Mouse (Mus musculus): Measurements from ENCODE around the gene Cnfn. TPM values are rescaled to one million over a fixed set of nuclear protein-coding genes. Genes with fewer than 3 reads are reported as not detected.
"Not testable (repeated sequence)": the region's sequence is repeated elsewhere in the genome, so short reads cannot be mapped to it uniquely, and the experiment has no call there.

Cnfn gene
- polyA plus RNA-seq, 1 experiment from 2014 or later: not detected

DNA sequence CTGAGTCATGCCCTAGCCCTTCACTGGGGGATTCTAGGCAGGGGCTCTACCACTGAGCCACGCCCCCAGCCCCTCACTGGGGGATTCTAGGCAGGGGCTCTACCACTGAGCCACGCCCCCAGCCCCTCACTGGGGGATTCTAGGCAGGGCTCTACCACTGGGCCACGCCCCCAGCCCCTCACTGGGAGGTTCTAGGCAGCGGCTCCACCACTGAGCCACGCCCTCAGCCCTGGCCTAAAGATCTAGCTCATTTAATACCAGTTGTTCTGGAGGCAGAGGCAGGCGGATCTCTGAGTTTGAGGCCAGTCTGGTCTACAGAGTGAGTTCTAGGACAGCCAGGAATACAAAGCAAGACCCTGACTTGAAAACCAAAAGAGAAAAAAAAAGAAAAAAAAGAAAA is 44.1 kb downstream of the Cnfn start:
- Histone ChIP-seq H3K4me1 (ENCODE audit: control insufficient read depth, insufficient read depth, low read length) (peaks cover 12% of the 10 kb centered on the region), H3K36me3 (ENCODE audit: control insufficient read depth, insufficient read depth, low read length) (peaks cover 15% of the 10 kb centered on the region; the same call in 1 of the 2 replicates)
- not testable (repeated sequence) for H3K27ac ChIP-seq (ENCODE audit: low read depth, low read length); H3K4me3 ChIP-seq (ENCODE audit: low read length); ATAC-seq (ENCODE audit: low FRiP score, low TSS enrichment); H3K9ac ChIP-seq (ENCODE audit: low read depth, low read length); H3K9me3 ChIP-seq (ENCODE audit: control insufficient read depth, low read length); H3K4me2 ChIP-seq (replicated peaks; ENCODE audit: low read depth, low read length); H3K27me3 ChIP-seq (ENCODE audit: control insufficient read depth, insufficient read depth, low read length)
- 87% methylated on average over 5 of the region's 6 CpGs for WGBS

GRCm38 (mm10) chr7:25323219-25323618 is 46.3 kb downstream of the Cnfn start:
- peaks cover under 1% of the 10 kb centered on the region; the same call in 1 of the 2 replicates for H3K36me3 ChIP-seq (ENCODE audit: control insufficient read depth, insufficient read depth, low read length)
- no peak overlapping the region for H3K27ac ChIP-seq (ENCODE audit: low read depth, low read length)
- ATAC-seq (ENCODE audit: low FRiP score, low TSS enrichment): no peak
- WGBS: 96% methylated on average over 2 of the region's 2 CpGs
- H3K27me3 ChIP-seq (ENCODE audit: control insufficient read depth, insufficient read depth, low read length): no peaks in the 10 kb centered on the region
- H3K9ac ChIP-seq (ENCODE audit: low read depth, low read length): no peak overlapping the region
- no peak overlapping the region for H3K4me3 ChIP-seq (ENCODE audit: low read length)
- no peak overlapping the region; the same call in 1 of the 2 replicates for H3K4me2 ChIP-seq (replicated peaks; ENCODE audit: low read depth, low read length)
- peaks cover 14% of the 10 kb centered on the region for H3K4me1 ChIP-seq (ENCODE audit: control insufficient read depth, insufficient read depth, low read length)
- H3K9me3 ChIP-seq (ENCODE audit: control insufficient read depth, low read length): no peaks in the 10 kb centered on the region

GRCm38 (mm10) chr7:25322058-25322484 is 47.5 kb downstream of the Cnfn start:
- peak overlapping the region; percentile 25; the same call in 1 of the 2 replicates for H3K9ac ChIP-seq (ENCODE audit: low read depth, low read length)
- H3K36me3 ChIP-seq (ENCODE audit: control insufficient read depth, insufficient read depth, low read length): no peaks in the 10 kb centered on the region
- no peaks in the 10 kb centered on the region for H3K27me3 ChIP-seq (ENCODE audit: control insufficient read depth, insufficient read depth, low read length)
- peak overlapping the region; percentile 35; the same call in 1 of the 2 replicates for H3K4me2 ChIP-seq (replicated peaks; ENCODE audit: low read depth, low read length)
- peaks cover 21% of the 10 kb centered on the region for H3K4me1 ChIP-seq (ENCODE audit: control insufficient read depth, insufficient read depth, low read length)
- peak; percentile 90 for ATAC-seq (ENCODE audit: low FRiP score, low TSS enrichment)
- H3K9me3 ChIP-seq (ENCODE audit: control insufficient read depth, low read length): no peaks in the 10 kb centered on the region
- H3K27ac ChIP-seq (ENCODE audit: low read depth, low read length): peak overlapping the region; percentile 96
- 4% methylated on average over 6 of the region's 6 CpGs for WGBS
- H3K4me3 ChIP-seq (ENCODE audit: low read length): peak overlapping the region; percentile 23

Other genes with a start within 250 kb of the Cnfn start
- gene Pou2f2, start 190.0 kb downstream of the Cnfn start, polyA plus RNA-seq (2014; fragmentation: Nextera tagmentation; extraction: Ambion mirVana): 0.39 and 0.90 TPM in 2 replicates
- gene Dedd2, start 149.1 kb downstream of the Cnfn start, polyA plus RNA-seq (2014; fragmentation: Nextera tagmentation; extraction: Ambion mirVana): 8.7 and 10.8 TPM in 2 replicates
- 2.2 and 4.2 TPM in 2 replicates for gene Zfp526, start 148.3 kb downstream of the Cnfn start, polyA plus RNA-seq (2014; fragmentation: Nextera tagmentation; extraction: Ambion mirVana)
- 15.7 and 18.5 TPM in 2 replicates for gene Gsk3a, start 131.9 kb downstream of the Cnfn start, polyA plus RNA-seq (2014; fragmentation: Nextera tagmentation; extraction: Ambion mirVana)
- gene Erf, start 119.0 kb downstream of the Cnfn start, polyA plus RNA-seq (2014; fragmentation: Nextera tagmentation; extraction: Ambion mirVana): 22.4 and 28.8 TPM in 2 replicates
- 36.0 and 47.2 TPM in 2 replicates for gene Cic, start 102.0 kb downstream of the Cnfn start, polyA plus RNA-seq (2014; fragmentation: Nextera tagmentation; extraction: Ambion mirVana)
- 199 and 245 TPM in 2 replicates for gene Pafah1b3, start 71.7 kb downstream of the Cnfn start, polyA plus RNA-seq (2014; fragmentation: Nextera tagmentation; extraction: Ambion mirVana)
- 0.67 and 0.69 TPM in 2 replicates for gene Prr19, start 68.3 kb downstream of the Cnfn start, polyA plus RNA-seq (2014; fragmentation: Nextera tagmentation; extraction: Ambion mirVana)
- 0.49 and 0.62 TPM in 2 replicates for gene Tmem145, start 63.6 kb downstream of the Cnfn start, polyA plus RNA-seq (2014; fragmentation: Nextera tagmentation; extraction: Ambion mirVana)
- 14.0 and 16.2 TPM in 2 replicates for gene Megf8, start 52.6 kb downstream of the Cnfn start, polyA plus RNA-seq (2014; fragmentation: Nextera tagmentation; extraction: Ambion mirVana)
- 5.3 and 6.8 TPM in 2 replicates for gene Lipe, start 29.0 kb upstream of the Cnfn start, polyA plus RNA-seq (2014; fragmentation: Nextera tagmentation; extraction: Ambion mirVana)
- gene Cxcl17, start 43.2 kb upstream of the Cnfn start, polyA plus RNA-seq (2014; fragmentation: Nextera tagmentation; extraction: Ambion mirVana): 0.27 and 0.30 TPM in 2 replicates
- 2.3 and 5.7 TPM in 2 replicates for gene Ceacam1, start 107.9 kb upstream of the Cnfn start, polyA plus RNA-seq (2014; fragmentation: Nextera tagmentation; extraction: Ambion mirVana)
- gene Ceacam2, start 170.1 kb upstream of the Cnfn start, polyA plus RNA-seq (2014; fragmentation: Nextera tagmentation; extraction: Ambion mirVana): 0.07 TPM in 1 of 2 replicates, not detected in the other
- 0.29 and 0.32 TPM in 2 replicates for gene Erich4, start 246.2 kb upstream of the Cnfn start, polyA plus RNA-seq (2014; fragmentation: Nextera tagmentation; extraction: Ambion mirVana)
- gene Dmac2, start 249.7 kb upstream of the Cnfn start, polyA plus RNA-seq (2014; fragmentation: Nextera tagmentation; extraction: Ambion mirVana): 41.0 and 50.2 TPM in 2 replicates

Data from kidney, embryonic 14.5 days (tissue).